Mouse (Mus musculus) liver, adult (tissue): ENCODE measurements around the gene Ppp3r2.

Source experiments
- GATA4 ChIP-seq: IDR thresholded peaks from 2 replicates; pipeline ENCODE4 v1.6.1; 2014; ENCODE audit warnings: mild to moderate bottlenecking, low read length; ENCODE audit not compliant: insufficient replicate concordance

The Ppp3r2 gene

DNA sequence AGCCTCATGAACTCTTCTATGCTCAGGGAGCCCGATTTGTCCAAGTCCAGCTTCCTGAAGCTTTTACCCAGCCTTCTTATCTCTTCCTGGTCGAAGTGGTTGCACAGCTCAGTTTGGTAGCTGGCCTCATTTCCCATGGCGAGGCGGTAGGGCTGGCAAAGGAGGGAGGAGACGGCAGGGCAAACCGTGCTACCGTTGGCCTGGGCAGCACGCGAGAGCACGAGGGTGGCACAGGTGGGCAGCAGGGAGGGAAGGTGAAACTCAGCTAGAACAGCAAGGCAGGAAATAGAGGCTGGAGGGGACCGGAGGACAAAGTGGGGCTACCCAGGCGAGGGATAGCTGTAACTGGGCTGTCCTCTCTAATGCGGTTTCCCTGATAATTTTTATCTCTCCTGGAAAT lies at the start of gene Ppp3r2:
Ppp3r2 (minus strand) TSS at position 213 of the 400 bp plus-strand sequence.
- no peak for TF ChIP-seq GATA4

- no peak for TF ChIP-seq GATA4
Observed at GRCm38 (mm10) chr4:49729326-49729725, 47.5 kb upstream of the Ppp3r2 start.

- TF ChIP-seq GATA4 = no peak
Observed at GRCm38 (mm10) chr4:49723908-49724307, 42.1 kb upstream of the Ppp3r2 start.

DNA sequence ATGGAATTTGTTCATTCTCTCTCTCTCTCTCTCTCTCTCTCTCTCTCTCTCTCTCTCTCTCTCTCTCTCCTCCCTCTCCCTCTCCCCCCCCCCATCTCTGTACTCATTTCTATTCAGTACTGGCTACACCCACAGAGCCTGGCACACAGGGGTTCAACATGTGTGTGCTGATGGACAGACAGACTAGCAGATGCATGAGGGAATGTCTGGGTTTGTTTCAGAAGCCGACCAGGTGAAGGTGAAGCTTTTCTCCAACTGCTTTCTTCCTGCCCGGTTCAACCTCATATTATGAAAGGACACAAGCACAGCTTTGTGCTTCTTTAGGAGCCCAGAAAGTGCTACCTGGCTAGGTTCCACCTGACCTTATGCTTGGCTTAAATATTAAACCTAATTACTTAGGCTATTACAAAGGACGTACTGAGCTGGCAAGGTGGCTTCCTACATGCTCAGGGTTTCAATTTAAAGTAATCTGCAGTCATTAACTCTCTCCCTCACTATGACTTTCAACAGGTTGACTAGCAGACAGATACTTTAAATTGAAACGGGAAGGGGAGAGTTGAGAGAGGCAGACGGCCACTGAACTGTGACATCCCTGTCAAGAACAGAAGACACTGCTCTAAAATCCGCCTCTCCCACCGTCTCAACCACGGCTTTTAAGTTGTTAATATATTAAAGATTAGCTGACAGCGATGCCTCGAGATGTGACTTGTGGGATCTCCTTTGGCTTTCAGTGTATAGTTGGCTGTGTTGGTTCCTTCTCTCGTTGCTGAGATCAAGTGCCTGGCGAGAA lies 9.8 kb upstream of the Ppp3r2 start:
- no peak for TF ChIP-seq GATA4

- TF ChIP-seq GATA4 = no peak
Observed at GRCm38 (mm10) chr4:49688594-49689288, 6.9 kb upstream of the Ppp3r2 start.

DNA sequence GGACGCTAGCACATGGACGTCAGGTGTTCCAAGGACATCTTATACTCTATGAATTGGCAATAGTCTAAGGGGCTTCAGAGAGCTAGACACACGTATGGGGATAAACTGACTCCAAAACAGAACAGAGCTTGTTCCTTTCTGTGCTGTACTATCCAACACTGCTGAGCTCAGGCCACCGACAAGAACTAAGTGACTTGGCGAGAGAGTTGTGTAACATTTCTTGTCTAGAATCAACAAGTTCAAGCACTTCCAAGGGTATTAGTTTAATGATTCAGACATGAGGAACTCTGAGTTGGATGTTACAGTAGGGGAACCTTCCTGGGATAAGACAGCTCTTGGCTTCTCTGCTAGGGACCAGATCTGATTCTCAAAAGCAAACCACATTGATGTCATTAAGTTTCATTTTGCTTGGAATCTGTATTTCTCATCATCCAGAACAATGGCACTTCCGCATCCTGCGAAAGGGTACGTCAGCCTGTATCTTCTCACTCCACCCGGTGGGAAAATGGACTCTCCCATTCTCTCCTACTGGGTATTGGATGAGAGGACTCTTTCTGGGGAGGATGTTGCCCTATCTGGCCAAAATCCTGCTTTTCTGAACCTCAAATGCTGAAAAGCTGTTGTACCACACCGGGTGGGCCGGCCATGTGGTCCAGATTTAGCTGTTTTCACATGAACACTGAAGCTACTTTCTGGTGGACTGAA lies 1.5 kb downstream of the Ppp3r2 start:
- no peak for TF ChIP-seq GATA4

DNA sequence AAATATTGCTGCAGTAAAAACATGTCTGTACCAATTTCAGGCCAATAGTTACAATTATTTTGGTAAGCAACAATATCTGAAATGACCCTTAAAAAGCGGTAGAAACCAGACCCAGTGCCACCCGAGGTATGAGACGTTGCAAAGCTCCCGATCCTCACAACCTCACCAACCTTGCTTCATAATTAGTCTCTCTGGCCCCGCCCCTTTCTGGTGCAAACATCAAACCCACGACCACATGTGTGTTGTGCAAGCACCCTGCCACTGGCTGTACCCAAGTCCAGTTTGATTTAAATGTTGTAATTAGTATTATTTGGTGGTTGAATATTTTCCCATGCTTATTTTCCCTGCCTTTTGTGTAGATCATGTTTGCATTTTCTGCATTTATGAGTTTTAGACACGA lies 5.0 kb downstream of the Ppp3r2 start:
- no peak for TF ChIP-seq GATA4

DNA sequence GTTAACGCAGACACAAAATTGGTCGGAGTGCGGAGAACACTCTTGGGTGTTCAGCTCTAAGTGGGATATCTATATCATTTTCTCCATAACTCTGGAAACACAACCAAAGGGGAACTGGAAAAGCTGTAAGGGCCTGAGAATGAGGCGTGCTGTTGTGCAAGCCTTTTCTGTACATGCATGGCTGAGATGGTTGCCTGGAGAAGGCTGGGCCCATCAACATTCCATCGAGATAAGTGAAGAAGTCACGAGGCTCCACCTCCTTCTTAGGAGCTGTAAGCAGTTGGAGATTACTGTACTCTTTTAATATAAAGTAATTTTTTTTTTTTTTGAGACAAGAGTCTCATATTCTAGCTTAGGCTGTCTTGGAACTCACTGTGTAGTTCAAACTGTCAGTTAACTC lies 5.8 kb downstream of the Ppp3r2 start:
- no peak for TF ChIP-seq GATA4

GRCm38 (mm10) chr4:49664850-49665249 lies 17.0 kb downstream of the Ppp3r2 start:
- no peak for TF ChIP-seq GATA4

- TF ChIP-seq GATA4 = no peak
Observed at GRCm38 (mm10) chr4:49662231-49662630, 19.6 kb downstream of the Ppp3r2 start.

DNA sequence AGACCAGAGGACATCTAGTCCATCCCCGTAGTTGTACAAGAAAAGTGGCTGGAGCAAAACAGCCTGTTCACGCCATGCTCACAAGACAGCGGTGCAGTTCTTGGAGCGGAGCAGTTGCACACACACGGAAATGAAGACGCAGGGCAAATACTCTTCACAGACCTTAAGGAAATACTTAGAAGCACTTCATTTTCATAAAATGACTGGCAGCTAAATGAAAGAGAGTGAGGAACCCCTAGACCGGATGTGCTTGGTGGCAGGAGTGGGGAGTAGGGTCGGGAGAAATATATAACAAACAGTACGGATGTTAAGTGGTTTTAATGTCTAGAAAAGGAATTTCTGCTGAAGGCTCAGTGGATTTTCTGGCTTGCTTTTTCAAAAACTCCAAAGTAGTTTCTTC lies 20.2 kb downstream of the Ppp3r2 start:
- TF ChIP-seq GATA4 = no peak

DNA sequence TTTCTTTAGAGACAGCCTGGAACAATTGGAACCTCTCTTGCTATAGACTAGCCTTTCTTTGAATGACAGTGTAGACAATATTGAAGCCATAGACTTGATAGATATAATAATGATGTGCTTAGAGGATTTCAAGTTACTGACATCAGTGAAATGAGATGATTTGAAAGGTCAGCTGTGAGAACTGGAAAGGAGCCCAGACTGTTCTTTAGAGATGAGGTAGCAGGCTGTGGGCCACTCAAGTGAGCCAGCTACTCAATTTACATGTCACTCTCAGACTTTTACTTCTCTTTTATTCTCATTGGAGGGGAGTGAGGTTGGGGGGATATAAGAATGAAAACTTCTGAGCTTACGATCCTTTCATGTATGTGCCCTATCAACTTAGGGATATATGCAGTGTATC lies 22.4 kb downstream of the Ppp3r2 start:
- TF ChIP-seq GATA4 = no peak

DNA sequence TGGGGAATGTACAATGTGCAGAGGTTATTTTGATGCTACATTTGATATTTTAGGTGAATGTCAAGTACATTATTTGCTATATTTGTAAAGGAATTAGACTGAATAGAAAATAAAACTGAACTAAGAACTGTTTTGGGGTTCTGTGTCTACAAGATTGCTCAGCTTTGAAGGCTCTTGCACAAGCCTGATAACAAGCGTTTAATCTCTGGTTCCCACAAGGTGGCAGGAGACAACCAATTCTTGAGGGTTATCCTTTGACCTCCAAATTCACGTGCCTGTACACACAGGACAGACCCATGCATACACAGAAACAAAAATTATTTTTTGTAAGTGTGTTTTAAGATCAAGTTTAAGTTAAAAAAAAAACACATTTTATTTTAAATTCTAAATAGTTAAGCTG lies 41.9 kb downstream of the Ppp3r2 start:
- no peak for TF ChIP-seq GATA4

- TF ChIP-seq GATA4 = no peak
Observed at GRCm38 (mm10) chr4:49637821-49638220, 44.0 kb downstream of the Ppp3r2 start.

DNA sequence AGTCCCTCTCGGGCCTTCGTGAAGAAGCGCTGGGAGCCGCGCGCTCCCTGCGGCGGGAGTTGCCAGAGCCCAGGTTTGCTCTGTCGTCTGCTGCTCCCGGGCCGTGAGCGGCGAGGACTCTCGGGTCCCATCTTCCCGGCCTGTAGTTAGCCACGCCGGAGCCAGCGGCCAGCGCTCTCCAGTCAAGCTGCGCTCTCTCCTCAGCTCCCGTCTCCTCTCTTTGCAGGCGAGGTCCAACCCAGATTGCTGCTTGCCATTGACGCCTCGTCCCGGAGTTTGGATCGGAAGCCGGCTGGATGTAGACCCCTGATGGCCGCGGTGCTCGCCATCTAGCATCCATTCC lies 49.7 kb downstream of the Ppp3r2 start:
- no peak for TF ChIP-seq GATA4

DNA sequence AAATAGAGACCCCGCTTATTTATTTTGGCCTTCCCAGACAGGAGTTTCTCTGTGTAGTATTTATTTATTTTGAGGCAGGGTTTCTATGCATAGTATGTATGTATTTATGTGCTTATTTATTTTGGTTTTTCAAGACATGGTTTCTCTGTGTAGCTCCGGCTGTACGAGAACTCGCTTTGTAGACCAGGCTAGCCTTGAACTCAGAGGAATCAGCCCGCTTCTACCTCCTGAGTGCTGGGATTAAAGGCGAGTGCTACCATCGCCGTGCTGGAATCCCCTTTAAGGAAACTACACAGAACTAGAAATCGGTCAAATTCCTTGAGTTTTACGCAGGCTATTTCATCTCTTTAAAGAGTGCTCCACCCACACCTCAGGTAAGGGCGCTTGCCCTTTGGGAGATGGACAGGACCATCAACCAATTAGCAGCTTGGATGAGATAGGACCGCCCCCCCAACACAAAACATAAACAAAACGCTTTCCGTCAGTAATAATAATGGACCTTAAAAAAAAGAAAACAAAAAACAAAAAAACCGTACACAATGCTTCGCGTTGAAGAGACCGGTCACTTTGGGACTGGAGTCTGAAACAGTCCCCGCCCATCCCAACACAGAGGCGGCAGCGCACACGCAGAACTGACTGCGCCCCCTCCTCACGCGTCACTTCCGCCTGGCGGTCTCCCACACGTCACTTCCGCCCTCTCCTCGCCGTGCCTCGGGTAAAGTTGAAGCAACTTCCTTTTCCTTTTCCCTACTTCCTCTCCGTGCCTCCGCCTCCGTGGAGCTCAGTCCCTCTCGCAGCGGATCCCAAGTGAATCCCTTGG lies 50.3 kb downstream of the Ppp3r2 start, which contains the start of gene Rnf20:
Rnf20 (plus strand) TSS at position 688 of the 820 bp plus-strand sequence.
- TF ChIP-seq GATA4 = no peak

DNA sequence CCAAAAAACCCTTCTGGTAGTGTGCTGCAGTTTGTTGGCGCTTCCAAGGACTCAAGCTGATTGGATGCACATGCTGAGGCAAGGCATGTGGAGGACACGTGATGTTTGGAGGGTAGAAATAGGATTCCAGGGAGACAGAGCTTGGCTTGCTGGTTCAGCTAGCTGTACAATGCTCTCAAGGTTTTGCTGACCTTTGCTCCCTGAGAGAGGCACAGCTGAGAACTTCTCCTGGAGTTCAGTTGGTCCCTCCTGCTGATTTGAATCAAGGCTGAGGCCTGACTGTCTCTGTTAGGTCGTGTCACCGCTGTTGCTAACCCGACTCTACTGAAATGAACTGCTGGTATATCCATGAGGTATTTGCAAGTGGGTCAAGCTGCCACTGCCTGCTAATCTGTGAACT lies 52.9 kb downstream of the Ppp3r2 start:
- no peak for TF ChIP-seq GATA4
